Mouse (Mus musculus): Measurements from ENCODE around the gene Senp2.
A peak's percentile ranks its signal among the peaks of the same experiment; 100 is the strongest.
"Not testable (repeated sequence)": the region's sequence is repeated elsewhere in the genome, so short reads cannot be mapped to it uniquely, and the experiment has no call there.

Senp2 gene

DNA sequence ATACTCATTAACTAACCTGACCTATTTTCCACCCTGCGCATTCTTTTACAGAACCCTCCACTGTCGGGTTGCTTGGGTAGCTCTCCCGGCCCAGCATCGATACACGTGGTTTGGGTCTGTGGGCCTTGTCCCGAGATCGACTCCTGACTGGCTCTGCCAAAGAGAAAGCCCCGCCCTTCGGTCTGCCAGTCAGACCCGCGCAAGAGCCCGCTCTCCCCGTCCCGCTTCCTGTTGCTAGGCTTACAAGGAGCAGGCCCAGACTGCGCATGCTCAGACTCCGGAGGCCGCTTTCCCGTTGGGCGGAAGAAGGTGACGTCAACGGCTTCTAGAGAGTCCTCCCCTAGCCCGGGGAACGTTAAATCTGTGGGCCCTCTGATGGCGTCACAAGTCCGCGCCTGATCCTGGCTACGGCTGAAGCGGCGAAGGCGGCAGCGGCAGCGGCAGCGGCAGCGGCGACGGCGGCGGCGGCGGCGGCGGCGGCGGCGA is at the start of gene Senp2:
Gene Senp2 (plus strand): TSS at position 386 of the 486 bp plus-strand sequence.
- peak; percentile 99 for DNase-seq (ENCODE audit: low spot score)

DNA sequence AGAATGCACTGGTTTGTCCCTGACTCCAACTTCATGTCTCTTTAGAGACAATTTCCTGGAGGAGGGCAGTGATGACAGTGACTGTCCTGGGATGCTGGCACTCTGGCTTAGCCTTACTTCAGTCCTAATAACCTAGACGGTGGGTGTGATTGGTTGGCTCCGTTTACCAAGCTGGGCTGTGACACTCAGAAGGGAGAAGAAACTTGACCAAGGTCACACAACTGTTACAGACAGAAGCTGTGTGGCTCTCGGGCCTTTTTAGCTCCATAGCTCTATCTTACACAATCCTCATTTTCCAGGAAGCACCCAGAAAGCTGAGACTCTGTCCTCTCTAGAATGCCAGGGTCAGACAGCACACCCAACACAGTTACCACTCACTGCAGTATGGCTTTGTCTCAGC is 43.7 kb upstream of the Senp2 start:
- no peak for DNase-seq (ENCODE audit: low spot score)

DNA sequence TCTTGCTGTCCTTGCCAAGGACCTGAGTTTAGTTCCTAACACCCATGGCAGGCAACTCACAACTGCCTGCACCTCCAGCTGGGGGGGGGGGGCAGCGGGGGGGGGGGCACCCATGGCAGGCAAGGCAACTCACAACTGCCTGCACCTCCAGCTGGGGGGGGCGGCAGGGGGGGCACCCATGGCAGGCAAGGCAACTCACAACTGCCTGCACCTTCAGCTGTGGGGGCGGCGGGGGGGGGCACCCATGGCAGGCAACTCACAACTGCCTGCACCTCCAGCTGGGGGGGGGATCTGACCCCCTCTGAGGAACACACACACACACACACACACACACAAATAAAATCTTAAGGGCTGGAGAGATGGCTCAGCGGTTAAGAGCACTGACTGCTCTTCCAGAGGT is 39.4 kb upstream of the Senp2 start:
- DNase-seq (ENCODE audit: low spot score) = no peak

DNA sequence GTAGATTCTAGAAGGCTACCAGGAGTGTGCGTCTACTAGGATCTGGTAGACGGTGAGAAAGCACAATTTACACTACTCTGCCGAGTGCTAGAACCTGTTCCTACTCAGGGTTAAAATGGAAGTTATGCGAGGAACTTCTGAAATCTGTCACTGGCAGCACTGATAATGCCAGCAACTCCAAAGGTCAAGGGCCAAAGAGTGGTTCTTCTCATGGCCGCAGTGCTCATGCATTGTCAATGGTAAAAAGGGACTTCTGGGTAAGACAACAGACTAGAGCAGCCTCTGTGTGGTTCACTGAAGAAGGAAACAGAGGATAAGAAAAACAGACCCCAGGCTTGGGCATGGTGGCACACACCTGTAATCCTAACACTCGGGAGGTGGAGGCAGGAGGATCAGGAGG is 38.7 kb upstream of the Senp2 start:
- DNase-seq (ENCODE audit: low spot score) = no peak

DNA sequence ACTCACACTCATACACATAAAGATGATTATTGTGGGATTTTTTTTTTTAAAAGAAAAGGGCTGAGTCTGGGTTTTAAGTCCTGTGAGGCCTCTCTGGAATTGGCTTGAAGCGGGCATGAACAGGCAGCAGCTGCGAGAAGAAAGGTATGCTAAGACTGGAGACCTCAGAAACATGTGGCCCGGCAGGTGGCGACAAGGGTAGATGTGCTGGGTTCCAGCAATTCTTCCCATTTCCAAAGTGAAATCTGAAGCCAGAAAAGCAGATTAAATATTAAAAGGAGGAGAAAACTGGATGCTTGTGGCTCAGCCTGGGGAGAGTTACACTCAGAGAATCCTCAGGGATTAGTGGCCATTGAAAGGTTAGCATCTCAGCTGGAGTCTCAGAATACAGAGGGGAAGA is 37.8 kb upstream of the Senp2 start:
- no peak for DNase-seq (ENCODE audit: low spot score)

DNA sequence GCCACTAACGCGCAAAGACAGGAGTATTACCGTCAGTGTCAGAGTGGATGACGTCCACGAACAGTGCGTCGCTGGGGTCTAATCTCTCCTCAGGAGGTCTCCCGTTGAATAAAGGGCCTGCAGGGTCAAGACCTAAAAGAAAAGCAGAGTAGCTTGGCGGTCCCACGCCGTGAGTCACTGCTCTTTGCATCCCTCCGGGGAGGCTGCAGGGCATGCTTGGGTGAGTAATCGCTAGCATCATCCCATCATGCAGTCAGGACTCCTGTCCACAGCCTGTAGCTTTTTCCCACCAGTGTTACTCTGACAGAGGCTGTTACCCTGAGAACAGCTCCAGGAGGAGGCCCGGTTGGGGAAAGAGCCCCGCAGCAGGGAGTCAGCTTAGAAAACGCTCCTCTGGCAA is 33.1 kb upstream of the Senp2 start:
- DNase-seq (ENCODE audit: low spot score) = peak; percentile 45

DNA sequence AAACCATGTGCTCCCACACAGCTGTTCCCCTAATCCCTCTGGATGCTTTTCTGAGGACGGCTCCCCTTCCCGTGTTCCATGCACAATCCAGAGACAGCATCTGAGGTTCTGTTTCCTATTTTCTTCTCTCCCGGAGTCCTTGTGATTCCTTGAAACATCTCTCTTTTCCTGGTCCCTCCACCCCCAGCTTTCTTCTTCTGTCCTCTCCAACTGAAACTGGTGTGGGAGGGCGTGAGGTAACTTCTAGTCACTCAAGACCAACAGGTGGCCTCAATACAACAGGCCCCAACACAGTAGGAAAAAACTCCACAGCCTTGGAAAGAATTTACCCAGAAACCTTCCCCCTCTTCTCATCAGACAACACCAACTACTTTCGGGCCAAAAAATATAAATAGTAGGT is 31.9 kb upstream of the Senp2 start:
- DNase-seq (ENCODE audit: low spot score) = no peak

DNA sequence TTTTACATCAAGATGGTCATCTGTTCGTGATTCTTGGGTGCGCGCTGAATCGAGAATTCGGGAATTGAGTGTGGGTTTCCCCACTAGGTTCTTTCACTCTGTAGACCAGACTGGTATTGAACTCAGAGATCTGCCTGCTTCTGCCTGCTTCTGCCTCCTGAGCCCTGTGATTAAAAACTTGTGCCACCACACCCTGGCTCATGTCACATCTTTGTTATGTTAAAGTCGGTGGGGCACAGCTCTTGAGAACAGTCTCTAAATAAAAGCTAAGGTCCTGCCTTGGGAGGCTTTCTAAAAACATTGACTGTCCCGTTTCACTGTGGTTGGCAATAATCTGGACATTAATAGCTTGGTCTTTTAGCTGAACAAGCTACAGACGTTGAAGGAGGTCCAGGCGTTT is 26.1 kb upstream of the Senp2 start:
- no peak for DNase-seq (ENCODE audit: low spot score)

DNA sequence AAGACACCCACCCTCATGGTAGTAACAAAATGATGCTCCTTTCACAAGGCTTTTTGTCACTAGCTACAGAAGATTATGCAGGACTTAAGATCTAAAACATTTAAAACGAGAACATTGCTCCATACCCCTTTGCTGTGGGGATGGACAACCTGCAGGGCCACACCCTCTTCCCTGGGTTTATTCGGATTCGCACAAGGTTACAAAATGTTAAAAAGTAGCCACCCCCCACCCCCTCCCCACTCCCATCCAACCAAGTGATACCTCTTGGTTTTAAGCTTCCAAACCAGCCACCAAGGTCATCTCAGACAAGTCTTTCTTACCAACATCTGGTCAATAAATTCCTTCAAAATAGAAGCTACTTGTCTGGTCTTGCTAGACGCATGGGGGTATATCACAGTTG is 25.7 kb upstream of the Senp2 start:
- DNase-seq (ENCODE audit: low spot score) = no peak

DNA sequence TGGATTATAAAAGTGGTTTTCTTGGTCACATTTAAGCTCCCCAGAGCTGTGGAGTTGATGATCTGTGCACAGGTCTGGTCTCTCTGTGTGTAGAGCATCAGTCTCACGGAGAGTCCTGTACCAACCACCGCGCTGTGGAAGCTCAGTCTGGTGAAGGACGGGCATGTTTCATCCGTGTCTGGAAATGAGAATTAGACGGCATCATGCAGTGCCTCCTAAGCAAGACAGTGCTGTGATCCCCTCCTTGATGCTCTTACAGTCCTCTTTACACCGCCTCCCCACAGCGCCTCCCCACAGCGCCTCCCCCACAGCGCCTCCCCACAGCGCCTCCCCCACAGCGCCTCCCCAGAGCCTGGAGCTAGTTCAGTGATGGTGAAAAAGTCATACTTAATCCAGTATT is 25.2 kb upstream of the Senp2 start:
- DNase-seq (ENCODE audit: low spot score) = no peak

DNA sequence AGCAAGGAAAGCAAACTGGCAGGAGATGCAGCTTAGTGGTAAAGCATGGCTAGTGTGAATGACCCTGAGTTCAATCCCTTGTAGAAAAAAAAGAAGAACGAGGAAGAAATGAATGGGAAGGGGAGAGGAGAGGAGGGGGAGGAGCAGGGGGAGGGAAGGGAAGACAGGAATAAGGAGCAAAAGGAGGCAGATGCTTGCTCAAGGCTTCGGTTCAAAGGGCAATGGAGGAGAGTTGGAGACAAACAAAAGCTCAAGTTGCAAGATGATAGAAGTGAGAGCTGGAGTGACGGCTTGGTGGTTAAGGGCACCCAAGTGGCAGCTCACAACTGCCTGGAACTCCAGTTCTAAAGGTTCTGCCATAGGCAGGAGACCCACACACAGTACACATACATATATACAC is 23.1 kb upstream of the Senp2 start:
- DNase-seq (ENCODE audit: low spot score) = no peak

DNA sequence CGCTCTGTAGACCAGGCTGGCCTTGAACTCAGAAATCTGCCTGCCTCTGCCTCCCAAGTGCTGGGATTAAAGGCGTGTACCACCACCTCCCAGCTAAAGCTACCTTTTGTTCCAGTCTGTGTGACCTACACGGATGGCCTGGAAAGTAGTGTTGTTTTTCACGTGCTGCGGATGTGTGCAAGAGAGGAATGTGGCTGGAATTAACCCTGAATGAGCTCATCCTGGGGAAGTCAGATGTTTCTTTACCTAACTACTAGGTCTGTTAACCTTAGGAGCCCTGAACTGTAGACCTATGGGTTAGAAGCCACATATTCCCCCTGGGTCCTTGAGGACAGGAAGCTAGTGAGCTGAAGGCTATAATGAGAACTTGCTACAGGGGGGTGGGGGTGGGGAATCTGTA is 21.3 kb upstream of the Senp2 start:
- DNase-seq (ENCODE audit: low spot score) = no peak

DNA sequence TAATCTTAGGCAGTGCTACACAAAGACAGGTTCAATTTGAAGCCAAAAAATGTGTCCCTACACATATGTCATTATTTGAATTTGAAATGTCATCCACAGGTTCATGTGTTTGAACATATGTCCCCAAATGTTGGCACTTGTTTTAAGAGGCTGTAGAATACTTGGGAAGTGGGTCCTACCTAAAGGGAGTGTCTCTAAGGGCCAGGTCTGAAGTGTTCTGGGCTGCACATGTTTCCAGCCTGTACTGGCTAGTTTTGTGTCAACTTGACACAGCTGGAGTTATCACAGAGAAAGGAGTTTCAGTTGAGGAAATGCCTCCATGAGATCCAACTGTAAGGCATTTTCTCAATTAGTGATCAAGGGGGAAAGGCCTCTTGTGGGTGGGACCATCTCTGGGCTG is 18.4 kb upstream of the Senp2 start:
- DNase-seq (ENCODE audit: low spot score) = not testable (repeated sequence)

DNA sequence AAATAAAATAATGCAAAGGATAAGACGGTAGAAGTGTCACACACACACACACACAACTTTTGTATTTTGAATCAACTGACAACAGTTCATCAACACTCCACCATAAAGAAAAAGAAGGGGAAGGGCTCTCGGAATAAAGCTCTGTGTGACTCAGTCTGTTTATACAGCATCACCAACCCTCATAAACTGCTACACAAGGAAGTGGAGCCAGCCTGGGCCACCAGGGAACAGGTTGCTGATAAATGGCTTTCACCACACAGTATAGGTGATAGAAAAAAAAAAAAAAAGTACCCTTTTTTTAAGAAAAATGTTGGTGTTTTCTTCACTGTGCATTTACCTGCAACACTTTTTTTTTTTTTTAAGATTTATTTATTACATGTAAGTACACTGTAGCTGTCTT is 17.5 kb upstream of the Senp2 start:
- DNase-seq (ENCODE audit: low spot score) = no peak

DNA sequence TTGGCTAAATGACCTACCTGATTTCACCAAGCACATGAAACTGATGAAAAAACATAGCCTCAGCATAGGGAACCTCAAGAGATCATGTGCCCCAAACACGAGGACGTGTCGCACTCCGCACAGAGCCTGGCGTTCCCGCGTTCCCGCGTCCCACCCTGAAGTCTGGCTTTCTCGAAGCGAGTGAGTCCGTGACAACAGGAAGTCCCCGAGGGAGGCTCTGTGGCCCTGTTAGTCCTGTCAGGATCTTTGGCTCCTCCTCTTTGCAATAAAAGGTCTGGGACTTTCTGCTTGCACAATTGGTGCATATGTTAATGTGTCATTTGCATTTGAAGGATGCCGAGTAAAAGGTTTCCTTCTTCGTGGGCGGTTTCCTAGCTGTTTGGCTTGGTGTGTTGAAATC is 14.0 kb upstream of the Senp2 start, which contains the start of gene Liph:
Gene Liph (minus strand): TSS at position 360 of the 400 bp plus-strand sequence.
- DNase-seq (ENCODE audit: low spot score) = no peak

DNA sequence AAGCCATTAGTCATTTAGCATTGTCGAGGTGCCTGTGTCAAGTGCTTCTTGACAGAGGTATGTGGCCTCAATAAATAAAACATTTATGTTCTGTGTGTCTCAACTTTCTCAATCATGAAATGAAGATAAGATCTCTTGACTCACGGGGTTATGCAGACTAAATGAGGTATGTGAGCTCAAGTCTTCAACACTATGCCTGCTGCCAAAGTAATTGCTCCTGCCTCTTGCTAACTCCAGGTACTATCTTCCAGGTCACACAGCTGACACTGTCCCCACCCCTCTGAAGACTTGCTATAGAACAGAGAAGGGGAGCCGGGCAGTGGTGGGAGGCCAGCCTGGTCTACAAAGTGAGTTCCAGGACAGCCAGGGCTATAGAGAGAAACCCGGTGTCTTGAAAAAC is 12.9 kb upstream of the Senp2 start:
- no peak for DNase-seq (ENCODE audit: low spot score)

DNA sequence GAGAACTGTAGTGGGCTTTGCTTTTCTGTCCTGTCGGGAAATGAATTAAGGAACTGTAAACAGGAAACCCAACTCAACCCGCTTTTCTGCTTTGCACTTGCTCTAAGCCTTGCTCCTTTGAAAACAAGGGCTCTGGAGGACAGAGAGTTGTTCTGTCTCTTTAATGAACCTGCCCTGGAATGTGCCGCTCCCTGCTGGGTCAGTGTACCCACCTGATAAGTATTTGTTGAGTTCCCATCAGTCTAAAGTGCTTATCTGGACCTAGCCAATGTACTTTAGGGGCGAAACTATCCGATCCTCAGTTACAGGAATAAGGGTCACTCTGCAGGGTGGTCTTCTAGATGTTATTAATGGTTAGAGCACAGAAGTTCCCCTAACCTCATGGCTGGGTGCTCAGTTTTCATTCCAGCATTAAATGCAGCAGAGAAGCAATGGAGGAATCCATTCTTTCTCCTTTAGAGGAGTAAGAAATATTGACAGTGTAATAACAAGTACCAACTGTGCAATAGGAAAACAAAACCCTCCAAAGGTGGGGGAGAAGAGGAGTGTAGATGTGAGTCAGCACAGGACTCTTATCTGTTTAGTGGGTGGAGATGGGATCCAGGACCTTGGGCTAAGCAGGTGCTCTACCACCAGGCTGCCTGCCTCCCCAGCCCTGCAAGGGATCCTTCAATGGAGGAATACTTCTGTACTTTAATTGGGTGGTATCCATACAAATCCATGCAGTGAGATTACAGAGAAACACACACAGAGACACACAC is 12.2 kb upstream of the Senp2 start:
- no peak for DNase-seq (ENCODE audit: low spot score)

DNA sequence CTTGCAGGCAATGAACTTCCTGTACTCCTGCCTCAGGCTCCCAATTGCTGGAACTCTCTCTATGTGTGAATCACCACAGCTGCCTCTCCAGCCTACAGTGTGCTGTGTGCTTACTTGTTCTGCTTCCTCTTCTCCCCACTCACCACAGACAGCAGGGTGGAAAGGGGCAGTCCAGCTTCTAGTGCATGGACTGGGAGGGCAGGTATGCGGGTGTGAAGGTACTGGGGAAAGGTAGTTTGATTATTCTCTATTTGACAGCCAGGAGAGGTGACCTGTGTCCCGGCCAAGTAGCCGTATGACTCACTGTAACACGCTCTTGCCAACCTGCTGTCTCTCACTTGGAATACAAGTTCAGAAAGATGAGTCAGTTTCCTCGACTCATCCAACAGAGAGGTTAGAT is 11.2 kb upstream of the Senp2 start:
- DNase-seq (ENCODE audit: low spot score) = no peak

DNA sequence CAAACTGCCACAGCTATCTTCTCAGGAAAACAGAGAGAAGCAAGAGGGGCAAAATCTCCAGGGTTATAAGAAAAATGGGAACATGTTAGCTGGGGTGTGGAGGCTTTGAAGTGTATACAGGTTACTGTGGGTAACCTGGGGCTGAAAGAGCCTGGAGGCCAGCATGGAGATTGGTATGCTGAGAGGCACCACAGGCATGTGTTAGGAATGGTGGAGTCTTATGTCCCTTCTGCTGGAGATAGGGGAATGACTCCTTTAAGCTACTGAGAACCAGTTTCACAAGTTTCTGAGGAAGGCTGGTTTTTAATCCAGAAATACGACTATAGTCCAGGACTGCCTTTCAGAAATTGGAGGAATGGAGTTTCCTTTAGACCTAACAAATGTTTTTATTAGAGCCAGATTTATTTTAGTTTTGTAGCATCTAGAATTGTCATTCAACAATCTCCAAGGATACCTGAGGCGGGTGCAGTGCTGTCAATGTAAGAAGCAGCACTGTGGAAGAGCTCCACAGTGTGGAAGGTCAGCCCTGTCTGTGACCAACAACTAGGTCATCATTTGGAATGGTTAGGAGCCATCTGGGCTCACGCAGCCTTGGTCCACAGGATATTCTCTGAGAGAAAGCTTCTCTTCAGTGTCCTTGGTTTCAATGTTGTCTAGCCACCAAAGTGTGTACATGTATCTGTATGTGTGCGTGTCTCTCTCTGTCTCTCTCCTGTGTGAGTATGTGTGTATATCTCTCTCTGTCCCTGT is 9.2 kb upstream of the Senp2 start:
- DNase-seq (ENCODE audit: low spot score) = no peak

DNA sequence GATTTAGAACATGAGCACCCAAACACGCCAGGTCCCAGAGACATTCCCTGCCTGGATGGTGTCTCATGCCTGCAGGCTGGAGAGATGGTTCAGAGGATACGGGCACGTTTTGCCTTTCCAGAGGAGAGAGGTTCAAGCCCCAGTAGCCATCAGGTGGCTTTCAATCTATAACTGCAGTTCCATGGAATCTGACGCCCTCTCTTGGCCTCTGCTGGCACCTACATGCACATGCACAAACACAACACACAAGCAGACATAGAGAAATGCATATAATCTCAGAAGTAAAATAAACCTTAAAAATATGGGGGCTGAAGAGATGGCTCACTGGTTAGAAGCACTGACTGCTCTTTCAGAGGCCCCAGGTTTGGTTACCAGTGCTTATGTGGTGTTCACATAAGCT is 8.1 kb upstream of the Senp2 start:
- DNase-seq (ENCODE audit: low spot score) = no peak

DNA sequence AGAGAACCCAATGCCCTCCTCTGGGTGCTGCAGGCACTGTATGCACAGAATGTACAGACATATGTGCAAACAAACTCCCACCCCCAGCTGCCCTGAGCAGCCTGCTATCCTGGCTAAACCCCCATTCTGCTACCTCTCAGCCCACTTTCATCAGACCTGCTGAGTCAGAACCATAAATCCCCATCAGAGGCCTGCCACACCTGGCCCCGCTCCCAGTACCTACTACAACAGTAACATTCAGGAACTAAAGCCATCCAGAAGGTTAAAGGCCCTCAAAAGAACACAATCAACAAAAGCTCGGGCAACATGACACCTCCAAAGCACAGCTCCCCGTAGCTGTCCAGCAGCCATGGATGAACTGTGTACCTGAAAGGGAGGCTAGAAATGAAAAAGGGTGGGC is 7.7 kb upstream of the Senp2 start:
- no peak for DNase-seq (ENCODE audit: low spot score)

DNA sequence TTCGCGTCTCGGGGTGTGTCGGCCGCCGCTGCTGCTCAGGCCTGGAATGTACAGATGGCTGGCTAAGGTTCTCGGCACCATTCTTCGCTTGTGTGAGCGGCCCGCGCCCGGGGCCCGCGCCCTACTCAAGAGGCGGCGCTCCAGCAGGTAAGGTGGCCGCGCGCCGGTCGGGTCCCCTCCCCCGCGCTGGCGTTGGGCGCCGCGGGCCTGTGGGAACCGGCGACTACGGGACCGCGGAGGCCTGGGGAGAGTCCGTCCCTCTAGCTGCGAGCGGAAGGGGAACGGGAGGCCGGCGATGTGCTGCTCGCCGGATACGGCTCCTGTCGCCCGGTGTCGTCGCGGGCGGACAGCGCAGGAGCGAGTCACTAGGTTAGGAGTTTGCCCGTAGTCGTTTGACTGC is 312 bp downstream of the Senp2 start:
- DNase-seq (ENCODE audit: low spot score) = peak; percentile 29

DNA sequence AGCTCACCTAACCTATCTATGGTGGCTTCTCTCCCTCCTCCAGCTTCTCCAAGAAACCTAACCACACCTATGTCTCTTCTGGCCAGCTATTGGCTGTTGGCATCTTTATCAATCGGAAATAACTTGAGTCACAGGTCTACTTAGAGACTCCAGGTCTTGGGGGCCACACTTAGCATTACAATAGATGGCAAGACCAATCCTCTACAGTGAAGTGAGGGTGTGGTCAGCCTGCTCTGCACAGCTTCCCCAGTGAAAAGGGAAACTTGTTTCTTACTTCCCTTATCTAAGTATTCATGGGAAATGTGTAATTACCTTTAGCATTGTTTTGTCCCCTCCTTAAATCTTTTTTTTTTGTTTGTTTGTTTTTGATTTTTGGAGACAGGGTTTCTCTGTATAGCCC is 6.3 kb downstream of the Senp2 start:
- no peak for DNase-seq (ENCODE audit: low spot score)

DNA sequence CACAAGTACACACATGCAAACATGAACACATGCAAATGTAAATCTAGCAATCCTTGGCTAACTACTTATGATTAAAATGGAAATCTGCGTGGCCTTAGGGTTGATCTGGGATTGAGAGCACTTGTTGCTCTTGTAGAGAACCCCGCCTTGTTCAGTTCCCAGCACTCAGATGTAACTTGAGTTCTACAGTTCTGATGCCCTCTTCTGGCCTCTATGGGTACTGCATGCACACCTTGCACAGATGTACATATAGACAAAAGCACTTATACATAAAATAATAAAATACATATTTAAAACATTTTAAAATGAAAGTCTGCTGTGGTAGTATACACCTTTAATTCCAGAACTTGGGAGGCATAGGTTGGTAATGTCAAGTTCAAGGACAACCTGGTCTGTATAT is 12.8 kb downstream of the Senp2 start:
- DNase-seq (ENCODE audit: low spot score) = no peak

All from MN1 (cell line).